Mouse (Mus musculus): Measurements from ENCODE around the gene Tmtc4. TPM values are rescaled to one million over a fixed set of nuclear protein-coding genes. Genes with fewer than 3 reads are reported as not detected.

The Tmtc4 gene
- polyA plus RNA-seq, 1 experiment from 2014 or later: 50.6 TPM

GRCm38 (mm10) chr14:122880291-122880690 is 103.5 kb downstream of the Tmtc4 start:
- no peak for ATAC-seq (ENCODE audit: low FRiP score, low read depth)
- Histone ChIP-seq H3K9ac (no peak overlapping the region), H3K9me3 (no peaks in the 10 kb centered on the region), H3K4me1 (replicated peaks) (peaks cover 45% of the 10 kb centered on the region), H3K27ac (replicated peaks) (no peak overlapping the region), H3K4me3 (no peak overlapping the region), H3K36me3 (no peaks in the 10 kb centered on the region), H3K27me3 (no peaks in the 10 kb centered on the region), H3K4me2 (no peak overlapping the region)
- 66% methylated on average over 7 of the region's 7 CpGs for WGBS

- no peak overlapping the region for H3K4me2 ChIP-seq
- no peaks in the 10 kb centered on the region for H3K27me3 ChIP-seq
- H3K9ac ChIP-seq: no peak overlapping the region
- H3K4me1 ChIP-seq (replicated peaks): peaks cover 24% of the 10 kb centered on the region
- no peaks in the 10 kb centered on the region for H3K36me3 ChIP-seq
- 79% methylated on average over 3 of the region's 3 CpGs for WGBS
- no peaks in the 10 kb centered on the region for H3K9me3 ChIP-seq
- no peak overlapping the region for H3K4me3 ChIP-seq
- no peak overlapping the region for H3K27ac ChIP-seq (replicated peaks)
- ATAC-seq (ENCODE audit: low FRiP score, low read depth): no peak
Observed at GRCm38 (mm10) chr14:122877787-122878186, 106.0 kb downstream of the Tmtc4 start.

GRCm38 (mm10) chr14:122876723-122877122 is 107.1 kb downstream of the Tmtc4 start:
- peak; percentile 23; the same call in 1 of the 2 replicates for ATAC-seq (ENCODE audit: low FRiP score, low read depth)
- WGBS: 60% methylated on average over 7 of the region's 7 CpGs
- Histone ChIP-seq H3K9ac (no peak overlapping the region), H3K4me3 (no peak overlapping the region), H3K27ac (replicated peaks) (no peak overlapping the region; the same call in 1 of the 2 replicates), H3K36me3 (no peaks in the 10 kb centered on the region), H3K27me3 (no peaks in the 10 kb centered on the region), H3K9me3 (no peaks in the 10 kb centered on the region), H3K4me2 (no peak overlapping the region), H3K4me1 (replicated peaks) (peaks cover 24% of the 10 kb centered on the region)

GRCm38 (mm10) chr14:122876163-122876562 is 107.7 kb downstream of the Tmtc4 start:
- Histone ChIP-seq H3K9me3 (no peaks in the 10 kb centered on the region), H3K4me2 (no peak overlapping the region), H3K9ac (no peak overlapping the region), H3K27ac (replicated peaks) (no peak overlapping the region; the same call in 1 of the 2 replicates), H3K27me3 (no peaks in the 10 kb centered on the region), H3K4me3 (no peak overlapping the region), H3K36me3 (no peaks in the 10 kb centered on the region), H3K4me1 (replicated peaks) (peaks cover 21% of the 10 kb centered on the region; the same call in 1 of the 2 replicates)
- ATAC-seq (ENCODE audit: low FRiP score, low read depth): peak; percentile 96
- 1% methylated on average over 6 of the region's 6 CpGs for WGBS

- 40% methylated on average over 6 of the region's 6 CpGs for WGBS
- H3K4me2 ChIP-seq: no peak overlapping the region
- peaks cover 21% of the 10 kb centered on the region; the same call in 1 of the 2 replicates for H3K4me1 ChIP-seq (replicated peaks)
- H3K9me3 ChIP-seq: no peaks in the 10 kb centered on the region
- 0 out of 2 replicates have a peak overlapping the region, but pooled peaks have one; percentile 29 for H3K9ac ChIP-seq
- no peak overlapping the region for H3K4me3 ChIP-seq
- no peak for ATAC-seq (ENCODE audit: low FRiP score, low read depth)
- H3K27ac ChIP-seq (replicated peaks): peak overlapping the region; percentile 72
- H3K27me3 ChIP-seq: no peaks in the 10 kb centered on the region
- no peaks in the 10 kb centered on the region for H3K36me3 ChIP-seq
Observed at GRCm38 (mm10) chr14:122875636-122876035, 108.2 kb downstream of the Tmtc4 start.

GRCm38 (mm10) chr14:122875056-122875455 is 108.8 kb downstream of the Tmtc4 start:
- Histone ChIP-seq H3K4me1 (replicated peaks) (peaks cover 21% of the 10 kb centered on the region; the same call in 1 of the 2 replicates), H3K36me3 (no peaks in the 10 kb centered on the region), H3K27ac (replicated peaks) (peak overlapping the region; percentile 72; the same call in 1 of the 2 replicates), H3K27me3 (no peaks in the 10 kb centered on the region), H3K4me3 (no peak overlapping the region), H3K9me3 (no peaks in the 10 kb centered on the region), H3K9ac (0 out of 2 replicates have a peak overlapping the region, but pooled peaks have one; percentile 29), H3K4me2 (no peak overlapping the region)
- 58% methylated on average over 8 of the region's 8 CpGs for WGBS
- no peak for ATAC-seq (ENCODE audit: low FRiP score, low read depth)

GRCm38 (mm10) chr14:122872612-122873011 is 111.2 kb downstream of the Tmtc4 start:
- Histone ChIP-seq H3K4me1 (replicated peaks) (peaks cover 21% of the 10 kb centered on the region; the same call in 1 of the 2 replicates), H3K4me2 (no peak overlapping the region), H3K36me3 (no peaks in the 10 kb centered on the region), H3K27me3 (no peaks in the 10 kb centered on the region), H3K9ac (no peak overlapping the region), H3K27ac (replicated peaks) (no peak overlapping the region), H3K9me3 (no peaks in the 10 kb centered on the region), H3K4me3 (no peak overlapping the region)
- WGBS: 80% methylated on average over 6 of the region's 6 CpGs
- no peak for ATAC-seq (ENCODE audit: low FRiP score, low read depth)

- WGBS: 33% methylated on average over 4 of the region's 4 CpGs
- Histone ChIP-seq H3K9me3 (no peaks in the 10 kb centered on the region), H3K4me1 (replicated peaks) (peaks cover 21% of the 10 kb centered on the region; the same call in 1 of the 2 replicates), H3K27ac (replicated peaks) (no peak overlapping the region), H3K4me2 (no peak overlapping the region), H3K27me3 (no peaks in the 10 kb centered on the region), H3K9ac (no peak overlapping the region), H3K4me3 (no peak overlapping the region), H3K36me3 (no peaks in the 10 kb centered on the region)
- no peak for ATAC-seq (ENCODE audit: low FRiP score, low read depth)
Observed at GRCm38 (mm10) chr14:122871841-122872580, 111.8 kb downstream of the Tmtc4 start.

- Histone ChIP-seq H3K4me1 (replicated peaks) (peaks cover 12% of the 10 kb centered on the region; the same call in 1 of the 2 replicates), H3K9ac (no peak overlapping the region), H3K4me2 (no peak overlapping the region), H3K9me3 (no peaks in the 10 kb centered on the region), H3K27ac (replicated peaks) (no peak overlapping the region), H3K4me3 (no peak overlapping the region), H3K27me3 (no peaks in the 10 kb centered on the region), H3K36me3 (no peaks in the 10 kb centered on the region)
- ATAC-seq (ENCODE audit: low FRiP score, low read depth): no peak
- WGBS: 70% methylated on average over 6 of the region's 6 CpGs
Observed at GRCm38 (mm10) chr14:122869831-122870230, 114.0 kb downstream of the Tmtc4 start.

Other genes with a start within 250 kb of the Tmtc4 start
- 10.8 and 13.7 TPM in 2 replicates for gene Ggact, start 70.3 kb downstream of the Tmtc4 start, polyA plus RNA-seq (2015; fragmentation: Nextera tagmentation; extraction: Ambion mirVana)

All from hindbrain, embryonic 15.5 days (tissue).